Mouse (Mus musculus): ENCODE results near the gene Sept12. TPM values are rescaled to one million over a fixed set of nuclear protein-coding genes. Genes with fewer than 3 reads are reported as not detected.

The Sept12 gene
- polyA plus RNA-seq (2015; fragmentation: Illumina TruSeq; extraction: RNeasy Lipid Tissue Mini Kit (QIAGEN cat#74804); ENCODE audit: low read depth, low replicate concordance) = not detected

DNA sequence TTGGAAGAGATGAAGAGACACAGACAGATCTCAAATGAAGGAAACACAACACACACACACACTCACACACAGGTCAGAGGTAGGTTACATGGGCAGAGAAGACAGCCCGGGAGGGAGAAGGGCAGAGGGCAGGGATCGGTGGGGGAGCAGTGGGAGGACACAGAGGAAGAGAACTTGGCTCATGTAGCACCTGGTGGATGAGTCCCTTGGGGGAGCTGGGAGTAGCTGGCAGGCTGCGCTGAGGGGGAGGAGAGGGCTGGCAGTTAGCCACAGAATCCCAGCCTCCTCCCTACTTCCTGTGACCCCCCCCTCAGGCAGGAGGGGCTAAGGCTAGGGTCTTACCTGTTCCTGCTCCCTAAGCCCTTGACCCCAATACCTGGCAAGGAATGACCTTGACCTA lies at the start of gene Sept12:
TSS of gene Sept12 (minus strand) at position 300 of the 400 bp plus-strand sequence.

DNA sequence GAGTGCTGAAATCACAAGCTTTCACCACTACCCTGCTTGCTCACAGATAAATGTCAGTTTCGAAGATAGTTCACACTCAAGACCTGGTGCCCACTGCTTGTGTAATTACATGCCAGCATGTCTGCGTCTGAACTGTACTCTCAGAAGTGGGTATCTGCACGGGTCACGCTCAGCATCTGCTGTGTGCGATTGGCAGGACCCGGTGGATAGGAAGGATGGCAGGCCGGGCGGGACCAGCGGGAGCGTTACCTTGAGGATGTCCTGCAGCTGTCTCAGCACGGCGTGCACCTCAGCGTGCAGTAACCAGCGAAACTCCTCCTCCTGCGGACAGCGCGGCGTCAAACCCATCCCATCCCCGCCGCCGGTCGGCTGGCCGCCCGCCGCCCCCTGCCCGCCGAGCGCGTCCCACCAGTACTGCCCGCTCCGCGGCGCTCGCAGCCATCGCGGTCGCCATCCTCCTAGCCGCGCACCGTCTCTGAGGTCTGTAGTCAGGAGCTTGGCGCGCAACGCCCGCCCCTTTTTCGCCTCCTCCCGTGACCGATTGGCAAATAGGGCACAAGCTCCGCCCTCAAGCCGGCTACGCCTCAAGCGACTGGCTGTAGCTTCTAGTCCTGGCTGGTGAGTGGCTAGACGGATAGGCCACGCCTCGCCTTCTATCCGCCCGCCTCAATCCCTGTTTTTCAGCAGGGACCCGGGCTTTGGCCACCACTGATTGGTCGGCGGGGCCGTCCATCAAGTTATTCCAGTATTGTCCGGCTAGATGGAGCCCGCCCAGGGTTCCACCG lies 15.6 kb upstream of the Sept12 start, which contains the start of gene Rogdi:
TSS of gene Rogdi (minus strand) at position 500 of the 785 bp plus-strand sequence.

DNA sequence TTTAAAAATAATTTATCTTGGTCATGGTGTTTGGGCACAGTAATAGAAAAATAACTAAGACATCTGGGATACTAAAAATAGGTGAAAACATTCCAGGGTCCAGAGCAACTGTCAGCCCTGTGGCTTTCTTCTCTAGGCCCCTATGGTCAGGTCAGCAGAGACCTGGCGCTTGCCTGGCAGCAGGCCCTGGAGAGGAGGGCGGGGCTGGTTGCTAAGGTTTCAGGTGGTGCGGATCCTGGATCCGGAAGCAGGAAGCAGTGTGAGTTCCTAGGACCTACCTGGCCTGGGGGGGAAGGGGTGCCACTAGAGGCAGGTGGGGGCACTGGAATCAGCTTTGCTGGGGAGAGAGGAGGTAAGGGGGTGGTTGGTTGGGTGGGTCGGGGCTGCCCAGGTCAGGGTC lies 9.4 kb upstream of the Sept12 start, which contains the start of gene Smim22:
TSS of gene Smim22 (plus strand) at position 222 of the 400 bp plus-strand sequence.

DNA sequence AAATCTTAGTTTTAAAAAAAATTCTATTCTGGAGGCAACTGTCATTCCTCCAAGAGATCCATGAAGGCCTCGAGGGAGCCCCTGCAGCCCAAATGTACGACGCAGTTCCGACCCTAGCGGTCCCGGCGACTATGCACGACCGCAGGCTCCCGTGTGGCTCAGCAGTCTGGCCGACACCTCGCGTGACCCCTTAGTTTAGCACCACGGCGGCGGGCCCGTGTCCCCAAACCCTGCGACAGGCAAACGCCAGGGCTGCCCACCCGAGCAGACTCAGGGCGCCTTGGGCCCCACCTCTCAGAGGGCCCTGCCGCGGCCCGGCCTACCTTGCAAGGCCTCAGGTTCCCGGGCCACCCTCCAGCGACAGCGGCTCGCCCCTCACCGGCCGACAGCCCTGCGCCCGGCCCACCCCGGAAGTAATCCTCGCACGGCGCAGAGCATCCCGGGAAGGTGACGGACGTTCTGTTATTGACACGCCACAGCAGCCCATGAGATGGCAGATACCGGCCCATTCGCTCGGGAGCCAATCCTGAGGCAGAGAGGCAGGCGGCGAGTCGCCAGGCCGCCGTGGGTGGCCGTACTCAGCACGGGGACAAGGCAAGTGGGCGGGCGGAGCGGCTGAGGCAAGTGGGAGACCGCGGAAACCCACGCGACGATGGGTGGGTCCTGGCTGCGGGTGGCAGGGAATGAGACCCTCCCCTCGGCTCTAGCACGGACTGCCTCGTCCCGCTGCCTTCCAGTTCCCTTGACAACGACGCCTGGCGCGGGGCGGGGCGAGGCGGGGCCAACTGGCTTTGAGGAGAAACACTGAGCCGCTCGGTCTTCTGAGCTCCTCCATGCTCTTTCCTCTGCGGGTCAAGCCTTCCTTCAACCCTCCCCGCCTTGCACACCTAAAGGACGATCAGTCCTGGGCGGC lies 33.6 kb downstream of the Sept12 start, which contains the start of gene Anks3:
TSS of gene Anks3 (minus strand) at position 409 of the 913 bp plus-strand sequence.

DNA sequence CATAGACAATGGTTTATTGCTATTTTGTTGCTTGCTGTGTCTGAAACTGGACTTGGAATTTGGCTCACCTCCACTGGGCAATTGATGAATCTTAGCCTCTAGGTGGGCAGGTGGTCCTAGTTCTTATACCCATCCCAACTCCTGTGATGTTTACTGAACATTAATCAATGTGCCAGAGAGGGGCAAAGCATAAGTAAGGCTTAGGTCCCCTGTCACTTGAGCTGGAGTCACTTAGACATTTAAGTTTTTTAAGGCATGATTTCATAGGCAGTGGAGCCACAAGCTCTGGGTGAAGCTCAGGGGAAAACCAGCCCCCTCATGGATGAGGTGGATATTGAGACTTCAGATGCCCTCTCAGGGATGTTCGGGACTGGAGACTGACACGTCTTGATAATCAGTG lies 59.2 kb downstream of the Sept12 start, which contains the start of gene Nudt16l1:
TSS of gene Nudt16l1 (plus strand) at position 301 of the 400 bp plus-strand sequence.

Other genes with a start within 250 kb of the Sept12 start
- 251 TPM for gene Cdip1, start 207.6 kb downstream of the Sept12 start, polyA plus RNA-seq (2015; fragmentation: Illumina TruSeq; extraction: RNeasy Lipid Tissue Mini Kit (QIAGEN cat#74804); ENCODE audit: low read depth, low replicate concordance)
- gene 4930562C15Rik, start 162.4 kb downstream of the Sept12 start, polyA plus RNA-seq (2015; fragmentation: Illumina TruSeq; extraction: RNeasy Lipid Tissue Mini Kit (QIAGEN cat#74804); ENCODE audit: low read depth, low replicate concordance) = not detected
- gene Ubald1, start 117.5 kb downstream of the Sept12 start, polyA plus RNA-seq (2015; fragmentation: Illumina TruSeq; extraction: RNeasy Lipid Tissue Mini Kit (QIAGEN cat#74804); ENCODE audit: low read depth, low replicate concordance) = 113 TPM
- gene Mgrn1, start 111.6 kb downstream of the Sept12 start, polyA plus RNA-seq (2015; fragmentation: Illumina TruSeq; extraction: RNeasy Lipid Tissue Mini Kit (QIAGEN cat#74804); ENCODE audit: low read depth, low replicate concordance) = 154 TPM
- gene Nudt16l1, start 59.1 kb downstream of the Sept12 start, polyA plus RNA-seq (2015; fragmentation: Illumina TruSeq; extraction: RNeasy Lipid Tissue Mini Kit (QIAGEN cat#74804); ENCODE audit: low read depth, low replicate concordance) = 68.0 TPM
- gene Anks3, start 33.6 kb downstream of the Sept12 start, polyA plus RNA-seq (2015; fragmentation: Illumina TruSeq; extraction: RNeasy Lipid Tissue Mini Kit (QIAGEN cat#74804); ENCODE audit: low read depth, low replicate concordance) = 43.4 TPM
- not detected for gene Smim22, start 9.4 kb upstream of the Sept12 start, polyA plus RNA-seq (2015; fragmentation: Illumina TruSeq; extraction: RNeasy Lipid Tissue Mini Kit (QIAGEN cat#74804); ENCODE audit: low read depth, low replicate concordance)
- gene Rogdi, start 15.7 kb upstream of the Sept12 start, polyA plus RNA-seq (2015; fragmentation: Illumina TruSeq; extraction: RNeasy Lipid Tissue Mini Kit (QIAGEN cat#74804); ENCODE audit: low read depth, low replicate concordance) = 230 TPM
- 168 TPM for gene Glyr1, start 52.0 kb upstream of the Sept12 start, polyA plus RNA-seq (2015; fragmentation: Illumina TruSeq; extraction: RNeasy Lipid Tissue Mini Kit (QIAGEN cat#74804); ENCODE audit: low read depth, low replicate concordance)
- gene Ubn1, start 52.2 kb upstream of the Sept12 start, polyA plus RNA-seq (2015; fragmentation: Illumina TruSeq; extraction: RNeasy Lipid Tissue Mini Kit (QIAGEN cat#74804); ENCODE audit: low read depth, low replicate concordance) = 24.7 TPM
- 0.31 TPM for gene Ppl, start 134.6 kb upstream of the Sept12 start, polyA plus RNA-seq (2015; fragmentation: Illumina TruSeq; extraction: RNeasy Lipid Tissue Mini Kit (QIAGEN cat#74804); ENCODE audit: low read depth, low replicate concordance)
- gene Sec14l5, start 149.3 kb upstream of the Sept12 start, polyA plus RNA-seq (2015; fragmentation: Illumina TruSeq; extraction: RNeasy Lipid Tissue Mini Kit (QIAGEN cat#74804); ENCODE audit: low read depth, low replicate concordance) = 11.1 TPM
- gene Nagpa, start 206.2 kb upstream of the Sept12 start, polyA plus RNA-seq (2015; fragmentation: Illumina TruSeq; extraction: RNeasy Lipid Tissue Mini Kit (QIAGEN cat#74804); ENCODE audit: low read depth, low replicate concordance) = 9.0 TPM
- 6.1 TPM for gene AU021092, start 224.4 kb upstream of the Sept12 start, polyA plus RNA-seq (2015; fragmentation: Illumina TruSeq; extraction: RNeasy Lipid Tissue Mini Kit (QIAGEN cat#74804); ENCODE audit: low read depth, low replicate concordance)
- 34.9 TPM for gene Alg1, start 235.8 kb upstream of the Sept12 start, polyA plus RNA-seq (2015; fragmentation: Illumina TruSeq; extraction: RNeasy Lipid Tissue Mini Kit (QIAGEN cat#74804); ENCODE audit: low read depth, low replicate concordance)

All from brain, adult 10 weeks (tissue).